8 mouse cellular contexts compared by ENCODE assay signal in genomic region chr9:21960558-21961208, GRCm38 (mm10). TPM values are rescaled to one million over a fixed set of nuclear protein-coding genes. Genes with fewer than 3 reads are reported as not detected.
A peak's percentile ranks its signal among the peaks of the same experiment; 100 is the strongest.
DNase-seq lines count a peak whose midpoint lies in the region; ATAC-seq lines count a peak whose summit lies in the region.

No protein-coding gene starts in this region.

- H3K27ac ChIP-seq in heart, embryonic 13.5 days (replicated peaks) = no peak overlapping the region
- H3K27ac ChIP-seq in embryonic facial prominence, embryonic 11.5 days (replicated peaks; ENCODE audit: low read depth, low read length) = no peak overlapping the region
- no peak overlapping the region for H3K27ac ChIP-seq in midbrain, embryonic 12.5 days (replicated peaks)

- no peak for ATAC-seq in heart, embryonic 13.5 days (ENCODE audit: extremely low read depth, insufficient number of reproducible peaks, low FRiP score, low TSS enrichment)
- no peak for ATAC-seq in embryonic facial prominence, embryonic 11.5 days (replicated peaks; ENCODE audit: insufficient number of reproducible peaks, low FRiP score, low TSS enrichment, low read depth)
- ATAC-seq in midbrain, embryonic 12.5 days (ENCODE audit: low FRiP score, low read depth) = no peak
- ATAC-seq in granulocyte monocyte progenitor cell, adult 5-6 weeks (replicated peaks; ENCODE audit: poor library complexity, severe bottlenecking) = no peak

- DNase-seq in heart, adult 18-20 months = no peak
- DNase-seq in embryonic facial prominence, embryonic 11.5 days (ENCODE audit: low spot score) = peak; percentile 30
- DNase-seq in kidney, postnatal 14 days = peak; percentile 70
- DNase-seq in gastrocnemius, postnatal 14 days = no peak
- DNase-seq in layer of hippocampus, postnatal 25 days (ENCODE audit: extremely low spot score in 1 of 2, low spot score in 1 of 2) = no peak

- H3K4me3 ChIP-seq in heart, embryonic 13.5 days = peak overlapping the region; percentile 54
- H3K4me3 ChIP-seq in embryonic facial prominence, embryonic 11.5 days (ENCODE audit: low read depth, low read length) = 0 out of 2 replicates have a peak overlapping the region, but pooled peaks have one; percentile 10
- peak overlapping the region; percentile 39; the same call in 1 of the 2 replicates for H3K4me3 ChIP-seq in midbrain, embryonic 12.5 days

- peak overlapping the region; percentile 81 for H3K4me2 ChIP-seq in heart, embryonic 13.5 days
- peak overlapping the region; percentile 0; the same call in 1 of the 2 replicates for H3K4me2 ChIP-seq in embryonic facial prominence, embryonic 11.5 days (ENCODE audit: low read depth, low read length)
- no peak overlapping the region for H3K4me2 ChIP-seq in midbrain, embryonic 12.5 days (replicated peaks)

- no peaks in the 10 kb centered on the region for H3K9me3 ChIP-seq in heart, embryonic 13.5 days
- H3K9me3 ChIP-seq in embryonic facial prominence, embryonic 11.5 days (replicated peaks; ENCODE audit: control insufficient read depth, low read length) = no peaks in the 10 kb centered on the region
- no peaks in the 10 kb centered on the region for H3K9me3 ChIP-seq in midbrain, embryonic 12.5 days

- intact Hi-C loops in gastrocnemius, postnatal 14 days (cut with DNase I; ENCODE audit: low total_unique reads) = no loop called here

- peaks cover 46% of the 10 kb centered on the region for H3K4me1 ChIP-seq in heart, embryonic 13.5 days
- 0 out of 2 replicates have a peak, but pooled peaks cover 2% of the 10 kb centered on the region for H3K4me1 ChIP-seq in embryonic facial prominence, embryonic 11.5 days (ENCODE audit: control insufficient read depth, insufficient read depth, low read length)
- peaks cover 34% of the 10 kb centered on the region for H3K4me1 ChIP-seq in midbrain, embryonic 12.5 days

- H3K36me3 ChIP-seq in heart, embryonic 13.5 days = peaks cover 24% of the 10 kb centered on the region
- no peaks in the 10 kb centered on the region for H3K36me3 ChIP-seq in embryonic facial prominence, embryonic 11.5 days (replicated peaks; ENCODE audit: control insufficient read depth, insufficient read depth, low read depth, low read length)
- no peaks in the 10 kb centered on the region for H3K36me3 ChIP-seq in midbrain, embryonic 12.5 days

- 14% methylated on average over 26 of the region's 26 CpGs for WGBS in heart, embryonic 13.5 days
- 7% methylated on average over 26 of the region's 26 CpGs for WGBS in embryonic facial prominence, embryonic 11.5 days
- 8% methylated on average over 26 of the region's 26 CpGs for WGBS in midbrain, embryonic 12.5 days

- H3K9ac ChIP-seq in heart, embryonic 13.5 days = peak overlapping the region; percentile 74
- H3K9ac ChIP-seq in embryonic facial prominence, embryonic 11.5 days (replicated peaks; ENCODE audit: low read length) = no peak overlapping the region
- 0 out of 2 replicates have a peak overlapping the region, but pooled peaks have one; percentile 6 for H3K9ac ChIP-seq in midbrain, embryonic 12.5 days (replicated peaks)

- H3K27me3 ChIP-seq in heart, embryonic 13.5 days (replicated peaks) = peaks cover 27% of the 10 kb centered on the region
- H3K27me3 ChIP-seq in embryonic facial prominence, embryonic 11.5 days (ENCODE audit: control insufficient read depth, insufficient read depth, low read length) = peaks cover 33% of the 10 kb centered on the region
- H3K27me3 ChIP-seq in midbrain, embryonic 12.5 days = peaks cover 55% of the 10 kb centered on the region

RNA-seq across cellular contexts. Expression of gene Epor, which starts 2.6 kb away (rescaled TPM):
- polyA plus RNA-seq in heart, embryonic 13.5 days (2015; fragmentation: Nextera tagmentation; extraction: Ambion mirVana) = 7.3 and 8.5 TPM in 2 replicates
- 1 to 10 TPM in 1 of 2 experiments, under 1 TPM in 1; 0.84 to 2.1 TPM for total RNA-seq in heart, adult 18-20 months (2021)
- polyA plus RNA-seq in embryonic facial prominence, embryonic 11.5 days (2014; fragmentation: Nextera tagmentation; extraction: Ambion mirVana) = 3.8 and 6.4 TPM in 2 replicates
- polyA plus RNA-seq in midbrain, embryonic 12.5 days (2016; fragmentation: Nextera tagmentation; extraction: Ambion mirVana) = 3.0 and 3.4 TPM in 2 replicates
- 1 to 10 TPM; 1.3 to 2.2 TPM for total RNA-seq in gastrocnemius, postnatal 14 days (2021)
- total RNA-seq in granulocyte monocyte progenitor cell, adult 5-6 weeks (2014; fragmentation: Nextera tagmentation) = 0.21 and 0.41 TPM in 2 replicates
- 0.77 TPM in 1 of 2 replicates, not detected in the other for total RNA-seq in granulocyte monocyte progenitor cell, adult 5-6 weeks (2017)
- 1 to 10 TPM; 7.3 to 9.5 TPM for total RNA-seq in layer of hippocampus, postnatal 25 days (2021)

RNA-seq across cellular contexts. Expression of gene Swsap1, which starts 5.1 kb away (rescaled TPM):
- polyA plus RNA-seq in heart, embryonic 13.5 days (2015; fragmentation: Nextera tagmentation; extraction: Ambion mirVana) = 5.1 and 5.7 TPM in 2 replicates
- 1 to 10 TPM; 7.6 to 7.8 TPM for total RNA-seq in heart, adult 18-20 months (2021)
- 17.2 and 17.4 TPM in 2 replicates for polyA plus RNA-seq in embryonic facial prominence, embryonic 11.5 days (2014; fragmentation: Nextera tagmentation; extraction: Ambion mirVana)
- 7.8 and 8.1 TPM in 2 replicates for polyA plus RNA-seq in midbrain, embryonic 12.5 days (2016; fragmentation: Nextera tagmentation; extraction: Ambion mirVana)
- total RNA-seq in gastrocnemius, postnatal 14 days (2021) = 1 to 10 TPM; 2.7 to 3.6 TPM
- total RNA-seq in granulocyte monocyte progenitor cell, adult 5-6 weeks (2014; fragmentation: Nextera tagmentation) = 7.8 and 9.9 TPM in 2 replicates
- total RNA-seq in granulocyte monocyte progenitor cell, adult 5-6 weeks (2017) = 7.6 and 8.2 TPM in 2 replicates
- 10 to 100 TPM; 14.7 to 16.0 TPM for total RNA-seq in layer of hippocampus, postnatal 25 days (2021)

RNA-seq across cellular contexts. Expression of gene Plppr2, which starts 23.9 kb away (rescaled TPM):
- 5.1 and 5.2 TPM in 2 replicates for polyA plus RNA-seq in heart, embryonic 13.5 days (2015; fragmentation: Nextera tagmentation; extraction: Ambion mirVana)
- total RNA-seq in heart, adult 18-20 months (2021) = 1 to 10 TPM; 2.4 to 3.0 TPM
- polyA plus RNA-seq in embryonic facial prominence, embryonic 11.5 days (2014; fragmentation: Nextera tagmentation; extraction: Ambion mirVana) = 6.9 and 9.5 TPM in 2 replicates
- 45.6 and 47.0 TPM in 2 replicates for polyA plus RNA-seq in midbrain, embryonic 12.5 days (2016; fragmentation: Nextera tagmentation; extraction: Ambion mirVana)
- total RNA-seq in gastrocnemius, postnatal 14 days (2021) = 1 to 10 TPM; 1.4 TPM
- 0.58 and 1.4 TPM in 2 replicates for total RNA-seq in granulocyte monocyte progenitor cell, adult 5-6 weeks (2014; fragmentation: Nextera tagmentation)
- not detected in 2 replicates for total RNA-seq in granulocyte monocyte progenitor cell, adult 5-6 weeks (2017)
- 100 to 1,000 TPM; 334 to 345 TPM for total RNA-seq in layer of hippocampus, postnatal 25 days (2021)

RNA-seq across cellular contexts. Expression of gene Rgl3, which starts 28.6 kb away (rescaled TPM):
- 0.68 and 0.71 TPM in 2 replicates for polyA plus RNA-seq in heart, embryonic 13.5 days (2015; fragmentation: Nextera tagmentation; extraction: Ambion mirVana)
- total RNA-seq in heart, adult 18-20 months (2021) = 1 to 10 TPM; 4.8 to 7.1 TPM
- 1.0 and 1.3 TPM in 2 replicates for polyA plus RNA-seq in embryonic facial prominence, embryonic 11.5 days (2014; fragmentation: Nextera tagmentation; extraction: Ambion mirVana)
- 2.7 TPM in 2 replicates for polyA plus RNA-seq in midbrain, embryonic 12.5 days (2016; fragmentation: Nextera tagmentation; extraction: Ambion mirVana)
- under 1 TPM; 0.18 to 0.21 TPM for total RNA-seq in gastrocnemius, postnatal 14 days (2021)
- total RNA-seq in granulocyte monocyte progenitor cell, adult 5-6 weeks (2014; fragmentation: Nextera tagmentation) = not detected in 2 replicates
- total RNA-seq in granulocyte monocyte progenitor cell, adult 5-6 weeks (2017) = not detected in 2 replicates
- 1 to 10 TPM; 1.5 to 1.9 TPM for total RNA-seq in layer of hippocampus, postnatal 25 days (2021)

RNA-seq across cellular contexts. Expression of gene Tmem205, which starts 33.3 kb away (rescaled TPM):
- 41.5 and 47.8 TPM in 2 replicates for polyA plus RNA-seq in heart, embryonic 13.5 days (2015; fragmentation: Nextera tagmentation; extraction: Ambion mirVana)
- total RNA-seq in heart, adult 18-20 months (2021) = 10 to 100 TPM; 72.7 to 81.2 TPM
- 28.5 and 33.8 TPM in 2 replicates for polyA plus RNA-seq in embryonic facial prominence, embryonic 11.5 days (2014; fragmentation: Nextera tagmentation; extraction: Ambion mirVana)
- 32.7 and 36.9 TPM in 2 replicates for polyA plus RNA-seq in midbrain, embryonic 12.5 days (2016; fragmentation: Nextera tagmentation; extraction: Ambion mirVana)
- 10 to 100 TPM; 13.7 to 14.2 TPM for total RNA-seq in gastrocnemius, postnatal 14 days (2021)
- total RNA-seq in granulocyte monocyte progenitor cell, adult 5-6 weeks (2014; fragmentation: Nextera tagmentation) = 40.4 and 75.8 TPM in 2 replicates
- total RNA-seq in granulocyte monocyte progenitor cell, adult 5-6 weeks (2017) = 21.1 and 33.3 TPM in 2 replicates
- 10 to 100 TPM; 40.2 to 45.0 TPM for total RNA-seq in layer of hippocampus, postnatal 25 days (2021)

Comparison
In these comparisons a context has a peak if more than half of its experiments do, and no peak if none do; other contexts are left out.
1. DNase-seq: peak in embryonic facial prominence, embryonic 11.5 days (single experiment) and kidney, postnatal 14 days (single experiment); none in heart, adult 18-20 months (0 of 2), gastrocnemius, postnatal 14 days (single experiment) and layer of hippocampus, postnatal 25 days (0 of 2).
2. RNA of gene Plppr2, which starts 23.9 kb away (total RNA-seq): 334 to 345 TPM in layer of hippocampus, postnatal 25 days; 2.4 to 3.0 TPM in heart, adult 18-20 months, 0.58 to 1.4 TPM in granulocyte monocyte progenitor cell, adult 5-6 weeks and 1.4 TPM in gastrocnemius, postnatal 14 days; every median in the first group is over 10 times any median in the second.
3. Peak in every context shown above with its lines, with median percentiles within 50 percentile points of each other: H3K4me3 ChIP-seq.